18 mouse cellular contexts compared by ENCODE assay signal in the genomic region with DNA sequence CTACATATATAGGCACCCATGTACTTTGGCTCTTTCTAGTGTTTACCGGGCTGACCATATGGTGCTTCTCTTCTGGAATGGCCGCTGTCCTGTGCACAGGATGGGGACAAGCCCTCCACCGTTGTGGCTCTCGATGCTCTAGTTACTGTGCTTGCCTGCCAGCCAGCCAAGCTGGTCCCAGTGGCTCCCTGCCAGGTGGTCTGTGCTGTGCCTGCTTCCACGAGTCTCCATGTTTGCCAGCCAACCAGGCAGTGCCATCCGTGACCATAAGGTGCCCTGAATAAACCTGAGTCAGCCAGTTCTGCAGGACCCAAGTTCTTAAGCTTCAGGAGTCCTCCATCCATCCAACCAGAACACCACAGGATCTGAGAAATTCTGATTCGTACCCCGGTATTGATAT. TPM values are rescaled to one million over a fixed set of nuclear protein-coding genes. Genes with fewer than 3 reads are reported as not detected.
DNase-seq lines count a peak whose midpoint lies in the region; ATAC-seq and TF ChIP-seq lines count a peak whose summit lies in the region.
"Had no signal": no experiment of that assay in that cellular context is flagged by ENCODE, and none has a peak within 500 bp of the region (broad histone marks: within the 10 kb centered on the region; RNA-seq: fewer than 3 reads in every experiment).

No protein-coding gene starts in this region.

- no peaks in the 10 kb centered on the region for H3K27me3 ChIP-seq in lung, embryonic 15.5 days
- no peaks in the 10 kb centered on the region for H3K27me3 ChIP-seq in lung, postnatal 0 days (replicated peaks; ENCODE audit: insufficient read depth, low read length)
- H3K27me3 ChIP-seq in thymus, adult 2 months (ENCODE audit: control insufficient read depth, insufficient read depth, low read length): no peaks in the 10 kb centered on the region
- H3K27me3 ChIP-seq: limb, embryonic 12.5 days; neural tube, embryonic 13.5 days had no signal

- TF ChIP-seq POLR2A in thymus, adult 2 months (IDR thresholded peaks at IDR 0.05; ENCODE audit: control insufficient read depth, extremely low read depth, insufficient read depth, low read length, poor library complexity): no peak

- no peaks in the 10 kb centered on the region for H3K9me3 ChIP-seq in lung, embryonic 15.5 days
- H3K9me3 ChIP-seq in lung, postnatal 0 days (ENCODE audit: low read length): no peaks in the 10 kb centered on the region
- H3K9me3 ChIP-seq: G1E; limb, embryonic 12.5 days; megakaryocyte, embryonic 14.5 days; neural tube, embryonic 13.5 days had no signal

- H3K9ac ChIP-seq in lung, embryonic 15.5 days: no peak overlapping the region
- H3K9ac ChIP-seq in lung, postnatal 0 days (replicated peaks; ENCODE audit: low read depth): no peak overlapping the region
- H3K9ac ChIP-seq: limb, embryonic 12.5 days; neural tube, embryonic 13.5 days had no signal

- no peak for TF ChIP-seq CTCF in lung, postnatal 0 days (IDR thresholded peaks at IDR 0.05)
- TF ChIP-seq CTCF in thymus, adult 2 months (IDR thresholded peaks at IDR 0.05; ENCODE audit: borderline replicate concordance, control insufficient read depth, extremely low read depth, insufficient read depth, low read length, poor library complexity): no peak

- DNase-seq in gastrocnemius, postnatal 10 days: peak; percentile 35
- no peak for DNase-seq in gastrocnemius, adult 18-20 months (ENCODE audit: low spot score)
- DNase-seq in lung, postnatal 0 days (ENCODE audit: low spot score): no peak
- DNase-seq in cerebellum, postnatal 36 days: peak; percentile 78 to 89
- no peak for DNase-seq in spleen, adult 18-20 months
- DNase-seq in thymus, adult 2 months: no peak
- DNase-seq: kidney, adult 2 months; lung, adult 2 months; right cerebral cortex, adult 18-20 months had no signal

- TF ChIP-seq EP300 in lung, postnatal 0 days (IDR thresholded peaks at IDR 0.05): no peak

- WGBS in lung, embryonic 15.5 days: 84% methylated on average over 8 of the region's 8 CpGs
- WGBS in lung, postnatal 0 days: 80% methylated on average over 8 of the region's 8 CpGs
- 96% methylated on average over 8 of the region's 8 CpGs for WGBS in thymus, adult 2 months

- no peak for ATAC-seq in lung, embryonic 15.5 days (ENCODE audit: borderline replicate concordance, extremely low read depth, low FRiP score, low TSS enrichment)
- no peak for ATAC-seq in lung, postnatal 0 days
- ATAC-seq in cerebellum, adult (ENCODE audit: insufficient number of reproducible peaks, low FRiP score, low TSS enrichment): peak; percentile 78; the same call in 1 of the 2 replicates

- H3K36me3 ChIP-seq in lung, embryonic 15.5 days: no peaks in the 10 kb centered on the region
- no peaks in the 10 kb centered on the region for H3K36me3 ChIP-seq in lung, postnatal 0 days (ENCODE audit: insufficient read depth, low read length)
- no peaks in the 10 kb centered on the region for H3K36me3 ChIP-seq in thymus, adult 2 months (ENCODE audit: control insufficient read depth, insufficient read depth, low read length)
- H3K36me3 ChIP-seq: G1E; limb, embryonic 12.5 days; neural tube, embryonic 13.5 days had no signal

- 0 out of 2 replicates have a peak overlapping the region, but pooled peaks have one; percentile 36 for H3K27ac ChIP-seq in lung, embryonic 15.5 days
- H3K27ac ChIP-seq in lung, postnatal 0 days (ENCODE audit: low read length): no peak overlapping the region
- no peak overlapping the region for H3K27ac ChIP-seq in thymus, adult 2 months (ENCODE audit: control insufficient read depth, insufficient read depth, low read length)
- H3K27ac ChIP-seq: limb, embryonic 12.5 days; neural tube, embryonic 13.5 days had no signal

- H3K4me2 ChIP-seq in lung, embryonic 15.5 days: no peak overlapping the region
- no peak overlapping the region for H3K4me2 ChIP-seq in lung, postnatal 0 days (replicated peaks; ENCODE audit: low read depth, low read length)
- H3K4me2 ChIP-seq: limb, embryonic 12.5 days; neural tube, embryonic 13.5 days had no signal

- H3K4me1 ChIP-seq in lung, embryonic 15.5 days: 0 out of 2 replicates have a peak, but pooled peaks cover 5% of the 10 kb centered on the region
- H3K4me1 ChIP-seq in lung, postnatal 0 days (ENCODE audit: insufficient read depth, low read depth, low read length): no peaks in the 10 kb centered on the region
- H3K4me1 ChIP-seq in thymus, adult 2 months (replicated peaks; ENCODE audit: control insufficient read depth, insufficient read depth, low read length): peaks cover 24% of the 10 kb centered on the region
- H3K4me1 ChIP-seq: neural tube, embryonic 13.5 days had no signal

- no peak overlapping the region for H3K4me3 ChIP-seq in lung, embryonic 15.5 days
- H3K4me3 ChIP-seq in lung, postnatal 0 days (ENCODE audit: low read depth, low read length): no peak overlapping the region
- no peak overlapping the region for H3K4me3 ChIP-seq in thymus, adult 2 months (ENCODE audit: control insufficient read depth, insufficient read depth, low read length)
- H3K4me3 ChIP-seq: limb, embryonic 12.5 days; megakaryocyte, embryonic 14.5 days; neural tube, embryonic 13.5 days had no signal

RNA-seq across cellular contexts. Expression of gene Krtap5-4, which starts 31.8 kb away (rescaled TPM):
- total RNA-seq in gastrocnemius, postnatal 10 days (2021): not detected
- total RNA-seq in gastrocnemius, adult 18-20 months (2021): not detected
- polyA plus RNA-seq in lung, embryonic 15.5 days (2015; fragmentation: Nextera tagmentation; extraction: Ambion mirVana): not detected in 2 replicates
- not detected in 2 replicates for polyA plus RNA-seq in lung, postnatal 0 days (2015; fragmentation: Nextera tagmentation; extraction: Ambion mirVana)
- not detected in 2 replicates for polyA plus RNA-seq in thymus, adult 2 months (2012; rRNA removed)
- total RNA-seq: G1E; granulocyte monocyte progenitor cell, adult 5-6 weeks; heart, postnatal 25 days; layer of hippocampus, adult 8-10 months had no signal
- polyA plus RNA-seq: G1E; kidney, adult 2 months; limb, embryonic 12.5 days; lung, adult 2 months; neural tube, embryonic 13.5 days had no signal

RNA-seq across cellular contexts. Expression of gene Krtap5-1, which starts 38.2 kb away (rescaled TPM):
- total RNA-seq in gastrocnemius, postnatal 10 days (2021): not detected
- not detected for total RNA-seq in gastrocnemius, adult 18-20 months (2021)
- not detected in 2 replicates for polyA plus RNA-seq in lung, embryonic 15.5 days (2015; fragmentation: Nextera tagmentation; extraction: Ambion mirVana)
- not detected in 2 replicates for polyA plus RNA-seq in lung, postnatal 0 days (2015; fragmentation: Nextera tagmentation; extraction: Ambion mirVana)
- polyA plus RNA-seq in thymus, adult 2 months (2012; rRNA removed): not detected in 2 replicates
- total RNA-seq: G1E; granulocyte monocyte progenitor cell, adult 5-6 weeks; heart, postnatal 25 days; layer of hippocampus, adult 8-10 months had no signal
- polyA plus RNA-seq: G1E; kidney, adult 2 months; limb, embryonic 12.5 days; lung, adult 2 months; neural tube, embryonic 13.5 days had no signal

RNA-seq across cellular contexts. Expression of gene Ifitm10, which starts 38.4 kb away (rescaled TPM):
- total RNA-seq in gastrocnemius, postnatal 10 days (2021): 1 to 10 TPM; 3.3 to 4.8 TPM
- 1 to 10 TPM; 3.2 to 5.0 TPM for total RNA-seq in gastrocnemius, adult 18-20 months (2021)
- 5.4 and 5.7 TPM in 2 replicates for polyA plus RNA-seq in lung, embryonic 15.5 days (2015; fragmentation: Nextera tagmentation; extraction: Ambion mirVana)
- 15.0 and 15.5 TPM in 2 replicates for polyA plus RNA-seq in lung, postnatal 0 days (2015; fragmentation: Nextera tagmentation; extraction: Ambion mirVana)
- 10.8 and 14.8 TPM in 2 replicates for polyA plus RNA-seq in thymus, adult 2 months (2012; rRNA removed)

RNA-seq across cellular contexts. Expression of gene Gm49369, which starts 47.3 kb away (rescaled TPM):
- 1 to 10 TPM in 1 of 2 experiments, not detected in 1; 1.0 TPM for total RNA-seq in gastrocnemius, postnatal 10 days (2021)
- total RNA-seq in gastrocnemius, adult 18-20 months (2021): 1 to 10 TPM; 1.1 to 2.4 TPM
- 0.39 and 0.72 TPM in 2 replicates for polyA plus RNA-seq in lung, embryonic 15.5 days (2015; fragmentation: Nextera tagmentation; extraction: Ambion mirVana)
- polyA plus RNA-seq in lung, postnatal 0 days (2015; fragmentation: Nextera tagmentation; extraction: Ambion mirVana): 0.80 TPM in 1 of 2 replicates, not detected in the other
- 0.23 and 0.31 TPM in 2 replicates for polyA plus RNA-seq in thymus, adult 2 months (2012; rRNA removed)

RNA-seq across cellular contexts. Expression of gene Ctsd, which starts 52.7 kb away (rescaled TPM):
- 100 to 1,000 TPM; 249 to 254 TPM for total RNA-seq in gastrocnemius, postnatal 10 days (2021)
- total RNA-seq in gastrocnemius, adult 18-20 months (2021): 100 to 1,000 TPM; 445 to 450 TPM
- 272 and 299 TPM in 2 replicates for polyA plus RNA-seq in lung, embryonic 15.5 days (2015; fragmentation: Nextera tagmentation; extraction: Ambion mirVana)
- 469 and 481 TPM in 2 replicates for polyA plus RNA-seq in lung, postnatal 0 days (2015; fragmentation: Nextera tagmentation; extraction: Ambion mirVana)
- polyA plus RNA-seq in thymus, adult 2 months (2012; rRNA removed): 762 and 992 TPM in 2 replicates

Comparison
In these comparisons a context has a peak if more than half of its experiments do, and no peak if none do; other contexts are left out.
1. DNase-seq: peak in gastrocnemius, postnatal 10 days (single experiment) and cerebellum, postnatal 36 days (2 of 2); none in gastrocnemius, adult 18-20 months (single experiment), lung, postnatal 0 days (single experiment), spleen, adult 18-20 months (0 of 2) and thymus, adult 2 months (single experiment).